Mouse (Mus musculus): ENCODE results near the gene Slc35e4. TPM values are rescaled to one million over a fixed set of nuclear protein-coding genes. Genes with fewer than 3 reads are reported as not detected.
"Not testable (repeated sequence)": the region's sequence is repeated elsewhere in the genome, so short reads cannot be mapped to it uniquely, and the experiment has no call there.

The Slc35e4 gene
- 10 to 100 TPM; 17.8 to 18.5 TPM for total RNA-seq (2021)
- long read RNA-seq, transcript Slc35e4-201 (2 exons, 3,059 nt), result major isoform, 33 of 34 reads
- long read RNA-seq, partial matches to known transcripts, result 0 of 34 reads
- long read RNA-seq, other reads (novel, unspliced or antisense), result 1 of 34 reads

DNA sequence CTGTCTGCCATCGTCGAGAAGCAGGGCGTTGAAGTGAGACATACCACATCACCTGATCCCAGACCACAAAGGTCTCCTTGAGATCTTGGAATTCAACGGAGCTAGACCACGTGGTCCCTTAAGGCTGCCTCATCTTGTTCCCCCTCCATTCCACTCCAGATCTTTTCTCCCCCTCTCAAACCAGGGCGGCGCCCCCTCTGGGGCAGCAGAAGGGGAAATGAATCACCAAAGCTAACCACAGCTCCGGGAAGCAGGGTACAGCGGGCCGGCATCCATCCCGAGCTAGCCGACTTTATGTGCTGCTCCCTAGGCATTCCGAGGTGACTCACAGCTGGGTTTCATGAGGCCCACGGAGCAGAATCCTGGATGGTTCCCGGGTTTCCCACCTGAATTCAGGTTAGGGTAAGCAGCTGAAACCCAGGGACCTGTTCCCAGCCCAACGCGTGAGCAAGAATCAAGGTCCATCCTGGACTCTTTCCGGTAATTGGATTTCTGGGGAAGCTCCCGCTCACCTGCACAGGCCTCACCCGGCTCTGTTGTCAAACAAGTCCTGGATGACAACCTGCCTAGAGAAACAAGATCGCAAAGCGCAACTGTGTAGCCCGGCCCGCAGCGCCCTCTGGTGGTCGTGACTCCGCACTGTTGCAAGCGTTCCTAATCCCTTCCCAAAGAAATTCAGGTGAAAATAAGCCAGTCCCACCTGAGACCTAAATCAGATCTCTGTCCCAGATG is at the start of gene Slc35e4:
Gene Slc35e4, minus strand, starts transcription at position 556 of the 732 bp plus-strand sequence.
- DNase-seq (ENCODE audit: low spot score in 2 of 2), result peak; percentile 68 to 85

DNA sequence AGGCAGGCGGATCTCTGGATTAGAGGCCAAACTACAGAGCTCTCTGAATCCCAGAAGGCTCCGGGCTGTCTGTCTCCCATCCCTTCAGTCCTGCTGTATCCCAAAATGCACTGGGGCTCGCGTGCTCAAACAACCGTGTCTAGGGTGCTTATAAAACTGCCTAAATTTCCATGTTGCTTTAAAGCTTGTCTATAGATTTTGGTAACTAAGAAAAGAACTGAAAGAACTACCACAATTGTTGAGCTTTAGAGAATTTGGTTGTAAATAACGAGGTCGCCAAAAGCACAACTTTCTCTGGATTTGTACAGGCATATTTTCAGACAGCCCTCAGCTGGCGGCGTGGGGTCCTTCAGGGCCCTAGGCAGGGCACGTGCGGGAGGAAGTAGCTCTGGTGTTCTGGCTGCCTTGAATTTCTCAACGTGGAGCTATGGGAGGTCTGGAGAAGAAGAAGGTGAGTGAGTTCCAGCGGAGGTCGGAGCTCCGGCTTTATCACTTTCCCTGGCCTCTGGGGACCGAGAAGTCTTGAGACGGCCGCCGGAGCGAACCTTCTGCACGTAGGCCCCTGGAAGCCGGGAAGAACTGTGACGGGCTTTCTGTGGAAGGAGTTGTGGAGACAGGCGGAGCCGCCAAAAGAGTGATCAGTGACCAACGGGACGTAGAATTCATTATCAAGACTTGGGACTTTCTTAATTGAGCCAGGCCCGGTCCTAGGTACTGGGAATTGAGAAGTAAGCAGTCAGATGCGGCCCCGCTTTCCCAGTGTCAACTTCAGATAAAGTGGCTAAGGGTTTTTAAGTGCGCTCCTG is 49.3 kb upstream of the Slc35e4 start, which contains the start of gene Pes1:
Gene Pes1, plus strand, starts transcription at position 366 of the 806 bp plus-strand sequence.
- peak; percentile 78 to 92 for DNase-seq (ENCODE audit: low spot score in 2 of 2)

DNA sequence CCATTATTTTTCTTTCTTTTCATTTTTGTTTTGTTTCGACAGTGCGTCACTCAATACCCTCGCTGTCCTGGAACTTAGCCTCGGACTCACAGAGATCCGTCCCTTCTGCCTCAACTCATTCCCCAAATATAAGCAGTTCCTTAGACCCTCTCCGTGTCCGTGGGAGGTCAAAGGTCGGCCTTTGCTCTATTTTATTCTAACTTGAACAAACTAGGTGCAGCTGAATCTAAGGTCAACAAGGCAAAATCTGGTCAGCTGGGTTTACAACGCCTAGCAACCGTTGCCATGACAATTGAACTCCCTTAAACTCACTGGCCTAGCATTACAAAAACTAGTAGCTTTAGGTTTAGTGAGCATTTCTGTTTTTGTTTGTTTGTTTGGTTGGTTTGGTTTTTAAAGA is 48.7 kb upstream of the Slc35e4 start:
- DNase-seq (ENCODE audit: low spot score in 2 of 2), result no peak

DNA sequence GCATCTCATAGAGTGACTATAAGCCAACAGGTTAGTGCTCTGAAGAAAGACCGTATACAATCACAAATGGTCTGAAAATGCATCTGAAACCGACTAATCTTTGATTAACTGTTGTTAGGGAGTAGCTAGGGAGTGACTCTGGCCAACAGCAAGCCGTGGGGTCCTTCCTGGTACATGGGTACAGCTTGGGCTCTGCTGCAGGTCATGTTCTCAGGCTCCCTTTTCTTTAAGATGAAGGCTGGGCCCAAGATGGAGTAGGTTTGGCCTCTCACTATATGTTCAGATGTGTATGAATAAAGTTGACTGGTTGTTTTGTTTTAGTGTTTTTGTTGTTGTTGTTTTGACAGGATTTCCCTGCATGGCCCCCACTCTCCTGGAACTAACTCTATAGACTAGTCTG is 47.3 kb upstream of the Slc35e4 start:
- DNase-seq (ENCODE audit: low spot score in 2 of 2), result no peak

DNA sequence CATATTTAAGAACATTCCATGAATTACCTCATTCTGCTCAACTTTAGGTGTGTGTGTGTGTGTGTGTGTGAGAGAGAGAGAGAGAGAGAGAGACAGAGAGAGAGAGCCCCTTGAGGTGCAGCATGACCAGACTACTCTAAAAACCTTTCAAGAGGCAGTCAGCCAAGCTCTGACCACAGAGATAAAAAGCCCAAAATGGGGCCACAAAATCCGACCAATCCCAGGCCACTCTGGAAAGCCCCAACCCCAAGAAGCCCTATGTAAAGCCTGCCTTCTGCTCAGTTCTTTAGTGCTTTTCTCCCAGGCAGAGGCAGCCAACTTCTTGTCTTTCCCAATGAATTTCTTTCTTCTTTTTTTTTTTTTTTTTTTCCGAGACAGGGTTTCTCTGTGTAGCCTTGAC is 46.4 kb upstream of the Slc35e4 start:
- DNase-seq (ENCODE audit: low spot score in 2 of 2), result no peak

DNA sequence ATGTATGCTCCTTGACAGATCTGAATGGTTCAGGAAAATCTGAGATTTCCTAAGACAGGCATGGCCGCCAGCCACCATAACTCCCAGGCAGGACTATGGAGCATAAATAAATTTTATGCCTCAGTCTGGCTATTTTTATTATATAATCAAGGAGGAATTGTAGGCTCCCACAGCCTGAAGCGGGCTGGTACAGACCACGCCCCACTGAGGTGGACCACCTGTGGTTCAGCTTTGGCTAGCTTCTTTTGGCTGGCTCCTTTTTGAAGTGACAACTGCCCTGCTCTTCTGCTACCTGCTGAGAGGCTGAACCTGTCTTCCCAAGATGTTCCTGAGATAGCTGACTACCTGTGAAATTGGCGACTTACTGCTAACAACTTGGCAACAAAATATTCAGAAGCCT is 40.9 kb upstream of the Slc35e4 start:
- not testable (repeated sequence) for DNase-seq (ENCODE audit: low spot score in 2 of 2)

DNA sequence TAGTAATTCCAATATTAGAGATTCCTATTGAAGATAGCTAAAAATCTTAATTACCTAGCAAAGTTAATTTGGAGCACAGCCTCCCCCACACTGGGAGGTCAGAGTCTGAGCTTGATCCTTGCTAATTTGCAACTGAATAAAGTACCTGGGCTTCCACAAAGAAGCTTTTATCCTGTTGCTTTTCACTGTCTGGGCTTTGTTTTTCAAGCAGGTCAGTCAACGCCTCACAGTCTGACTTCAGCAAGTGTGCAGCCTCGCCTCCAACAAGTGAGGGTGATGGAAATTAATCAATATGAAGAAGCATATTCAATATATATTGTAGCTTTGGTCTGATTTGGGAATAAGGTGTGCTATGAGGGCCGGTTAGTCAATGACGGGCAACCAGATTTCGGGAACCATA is 40.4 kb upstream of the Slc35e4 start:
- not testable (repeated sequence) for DNase-seq (ENCODE audit: low spot score in 2 of 2)

DNA sequence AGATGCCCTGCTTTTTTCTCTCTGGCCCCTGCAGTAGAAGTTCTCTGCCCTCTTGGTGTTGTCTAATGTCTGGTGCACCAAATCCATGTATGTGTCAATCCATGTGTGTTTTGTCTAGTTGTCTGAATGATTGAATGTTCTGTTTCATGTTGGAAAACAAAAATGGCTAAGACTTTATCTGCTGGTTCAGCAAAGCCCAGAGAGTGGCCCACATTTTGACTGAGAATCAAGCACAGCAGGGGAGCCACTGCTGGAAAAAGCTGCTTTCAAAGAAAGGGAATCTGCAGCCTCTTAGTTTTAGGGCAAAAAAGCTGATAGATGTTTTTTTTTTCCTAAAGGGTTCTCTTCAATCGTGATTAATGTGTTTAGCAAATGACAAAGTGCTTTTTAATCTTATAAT is 31.9 kb upstream of the Slc35e4 start:
- no peak for DNase-seq (ENCODE audit: low spot score in 2 of 2)

DNA sequence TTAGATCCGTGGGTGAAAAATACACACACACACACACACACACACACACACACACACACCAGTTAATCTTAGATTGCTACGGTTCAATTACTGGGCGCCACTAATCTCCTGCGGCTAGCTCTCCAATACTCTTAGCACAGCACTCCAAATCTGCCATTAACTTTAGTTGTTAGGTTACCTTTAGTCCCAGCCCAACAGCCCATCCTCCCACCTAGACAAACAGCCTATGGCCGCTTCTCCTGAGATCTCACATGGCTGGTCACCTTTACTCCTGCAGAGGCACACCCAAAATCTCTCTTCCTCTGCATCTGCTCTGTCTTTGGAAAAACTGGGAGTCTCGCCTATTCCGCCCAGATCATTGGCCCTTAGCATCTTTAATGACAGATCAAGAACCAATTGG is 26.9 kb upstream of the Slc35e4 start:
- no peak for DNase-seq (ENCODE audit: low spot score in 2 of 2)

DNA sequence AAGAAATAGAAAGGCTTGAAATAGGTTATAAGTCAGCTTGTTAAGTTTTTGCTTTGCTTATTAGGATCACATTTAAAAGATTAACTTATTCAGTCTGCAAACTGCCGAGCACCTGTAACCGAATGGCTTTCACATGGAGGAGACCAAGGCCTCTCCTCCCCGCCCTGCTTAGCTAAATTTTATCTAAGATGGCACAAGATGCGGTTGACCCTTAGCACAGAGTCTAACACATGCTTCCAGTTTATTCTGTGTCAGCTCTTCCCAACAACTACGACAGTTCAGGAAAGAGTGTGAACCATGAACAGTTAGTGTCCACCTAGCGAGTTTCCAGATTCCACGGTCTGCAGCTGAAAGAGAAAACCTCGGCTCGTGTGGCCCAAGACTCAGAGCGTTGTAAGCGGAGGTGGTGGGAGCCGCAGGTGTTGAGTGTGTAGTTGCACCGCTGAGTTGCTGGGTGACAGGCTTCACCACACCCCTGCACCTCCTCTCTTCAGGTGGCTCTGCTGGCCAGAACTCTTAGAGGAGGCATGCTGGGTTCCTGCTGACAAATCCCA is 22.9 kb upstream of the Slc35e4 start:
- DNase-seq (ENCODE audit: low spot score in 2 of 2), result no peak

DNA sequence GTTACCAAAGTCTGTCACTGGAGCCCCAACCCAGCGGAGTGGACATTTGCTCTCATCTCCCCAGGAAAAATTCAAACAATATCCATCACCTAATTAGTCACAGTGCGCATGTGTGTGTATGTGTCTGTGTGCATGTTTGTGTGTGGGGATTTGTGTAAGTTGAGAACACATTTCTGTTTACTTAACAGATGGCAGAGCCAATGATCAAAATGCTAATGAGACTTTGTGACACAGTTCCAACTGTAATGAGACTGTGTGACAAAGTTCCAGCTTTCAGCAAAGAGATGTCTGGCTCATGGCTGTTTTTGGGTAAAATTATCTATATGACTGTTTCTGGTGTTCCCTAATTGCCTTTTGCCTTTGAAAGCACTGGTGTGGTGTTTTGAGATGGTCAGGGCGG is 21.9 kb upstream of the Slc35e4 start:
- DNase-seq (ENCODE audit: low spot score in 2 of 2), result peak in 1 of 2 experiments; percentile 45

DNA sequence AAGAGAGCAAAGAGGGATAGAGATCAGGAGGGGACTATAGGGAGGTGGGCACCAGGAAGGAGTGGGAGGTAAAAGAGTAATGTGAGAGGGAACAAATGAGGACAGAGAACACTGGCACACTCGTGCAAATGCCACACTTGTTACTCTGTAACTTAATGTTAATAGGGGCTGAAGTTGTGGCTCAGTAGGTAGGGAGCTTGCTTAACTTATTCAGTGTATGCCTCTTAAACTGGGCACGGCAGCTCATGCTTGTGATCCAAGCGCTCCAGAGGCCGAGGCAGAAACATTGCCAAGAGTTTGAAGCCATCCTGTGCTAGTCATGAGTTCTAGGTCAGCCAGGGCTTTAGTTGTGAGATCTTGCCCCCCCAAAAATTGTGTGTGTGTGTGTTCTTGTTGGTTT is 20.7 kb upstream of the Slc35e4 start:
- no peak for DNase-seq (ENCODE audit: low spot score in 2 of 2)

DNA sequence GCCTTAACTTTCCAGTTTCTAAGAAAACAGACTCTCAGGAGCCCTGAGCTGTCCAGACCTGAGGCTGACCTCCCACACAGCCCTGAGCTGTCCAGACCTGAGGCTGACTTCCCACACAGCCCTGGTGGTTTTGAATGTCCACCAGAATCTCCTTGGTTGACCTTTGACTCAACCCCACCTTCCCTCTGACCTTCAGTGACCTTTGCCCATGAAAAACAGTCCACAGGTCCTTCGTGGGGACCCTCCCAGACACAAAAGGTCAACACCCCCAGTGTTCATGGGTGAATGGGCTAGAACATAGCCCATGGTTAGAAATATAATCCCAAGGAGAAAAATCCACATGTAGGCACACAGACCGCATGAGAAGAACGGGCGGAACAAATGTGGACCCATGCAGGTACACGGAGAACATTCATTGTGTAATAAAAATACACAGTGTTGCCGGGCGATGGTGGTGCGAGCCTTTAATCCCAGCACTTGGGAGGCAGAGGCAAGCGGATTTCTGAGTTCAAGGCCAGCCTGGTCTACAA is 19.4 kb upstream of the Slc35e4 start:
- DNase-seq (ENCODE audit: low spot score in 2 of 2), result no peak

DNA sequence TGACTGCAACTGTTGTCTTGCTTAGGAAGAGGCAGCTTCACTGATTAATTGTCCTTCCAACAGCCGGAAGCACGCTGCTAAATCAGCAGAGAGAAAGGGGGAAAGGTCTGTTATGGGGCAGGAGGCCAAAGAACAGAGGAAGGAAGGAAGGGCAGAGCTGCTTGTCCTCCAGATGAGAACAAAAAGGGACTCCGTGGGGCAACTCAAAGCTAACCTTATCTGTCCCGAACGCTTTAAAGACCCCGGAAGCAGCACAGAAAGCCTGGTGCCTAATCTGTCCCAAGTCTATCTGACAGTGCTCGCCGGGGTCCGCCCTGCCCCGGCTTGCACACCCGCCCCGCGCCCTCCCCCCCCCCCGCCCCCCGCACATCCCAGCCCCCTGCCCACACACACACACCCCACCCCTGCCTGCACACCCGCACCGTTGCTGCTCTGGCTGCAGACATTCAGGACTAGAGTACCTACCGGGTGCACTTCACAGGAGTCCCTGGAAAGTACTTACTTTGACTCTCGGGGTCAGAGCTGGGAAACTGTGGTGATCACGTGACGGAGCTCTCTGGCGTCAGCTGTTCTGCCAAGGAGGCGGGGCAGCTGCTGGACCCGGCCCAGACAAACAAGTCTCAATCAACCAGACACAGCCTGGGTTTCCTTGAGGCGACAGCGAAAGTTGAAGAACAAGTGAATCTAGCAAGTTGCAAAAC is 17.2 kb upstream of the Slc35e4 start, which contains the start of gene Tcn2:
Gene Tcn2, minus strand, starts transcription at position 649 of the 701 bp plus-strand sequence.
- DNase-seq (ENCODE audit: low spot score in 2 of 2), result peak in 1 of 2 experiments; percentile 75

DNA sequence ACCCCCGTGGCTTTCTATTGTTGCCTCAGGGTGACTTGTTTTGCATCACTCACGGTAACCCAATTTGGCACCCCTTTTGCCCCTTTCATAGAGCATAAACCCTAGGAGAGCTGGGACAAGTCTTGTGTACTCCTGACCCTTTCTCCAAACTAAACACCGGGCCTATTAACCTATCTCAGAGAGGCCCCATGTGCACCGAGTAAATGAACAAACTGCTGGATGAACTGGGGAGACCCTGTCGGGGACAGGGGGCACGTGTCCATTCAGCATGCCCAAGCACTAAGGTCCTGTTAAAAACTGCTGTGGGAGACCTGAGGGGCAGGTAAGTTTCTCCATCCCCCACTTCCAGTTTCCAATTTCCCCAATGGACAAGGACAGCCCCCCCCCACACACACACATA is 16.5 kb upstream of the Slc35e4 start:
- no peak for DNase-seq (ENCODE audit: low spot score in 2 of 2)

DNA sequence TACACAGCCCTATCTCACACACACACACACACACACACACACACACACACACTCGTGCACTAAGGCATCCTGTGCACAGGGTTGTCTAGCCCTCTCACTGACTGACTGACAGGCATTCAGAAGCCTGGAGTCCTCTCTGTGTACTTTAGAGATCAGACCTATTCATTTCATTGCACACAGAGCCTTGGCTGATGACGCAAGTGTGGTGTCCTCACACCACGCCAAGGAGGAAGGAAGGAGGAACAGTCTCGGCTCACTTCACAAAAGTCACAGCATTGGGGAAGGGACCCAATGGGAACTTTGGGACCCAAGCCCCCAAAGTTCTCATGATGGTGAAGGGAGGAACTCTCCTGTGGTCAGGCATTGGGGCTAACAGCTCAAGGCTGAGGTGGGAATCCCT is 15.6 kb upstream of the Slc35e4 start:
- DNase-seq (ENCODE audit: low spot score in 2 of 2), result no peak

DNA sequence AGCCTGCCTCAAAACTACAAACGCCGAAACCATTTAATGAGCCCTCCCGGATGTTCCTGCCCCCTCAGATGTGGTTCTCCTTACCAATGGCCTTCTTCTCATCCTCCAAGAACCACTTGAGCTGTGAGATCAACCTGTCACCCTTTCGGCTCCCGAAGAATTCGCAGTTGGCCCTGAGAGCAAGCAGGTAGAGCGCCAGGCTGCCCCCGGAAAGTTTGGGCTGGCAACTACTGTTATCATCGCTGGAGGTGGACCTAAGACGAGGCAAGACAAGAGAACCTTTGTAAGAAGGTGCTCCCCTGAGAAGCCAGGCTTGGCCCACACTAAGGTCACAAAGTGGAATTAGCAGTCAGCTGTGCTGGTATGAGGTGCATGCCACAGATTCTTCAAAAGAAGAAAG is 11.5 kb upstream of the Slc35e4 start:
- no peak for DNase-seq (ENCODE audit: low spot score in 2 of 2)

DNA sequence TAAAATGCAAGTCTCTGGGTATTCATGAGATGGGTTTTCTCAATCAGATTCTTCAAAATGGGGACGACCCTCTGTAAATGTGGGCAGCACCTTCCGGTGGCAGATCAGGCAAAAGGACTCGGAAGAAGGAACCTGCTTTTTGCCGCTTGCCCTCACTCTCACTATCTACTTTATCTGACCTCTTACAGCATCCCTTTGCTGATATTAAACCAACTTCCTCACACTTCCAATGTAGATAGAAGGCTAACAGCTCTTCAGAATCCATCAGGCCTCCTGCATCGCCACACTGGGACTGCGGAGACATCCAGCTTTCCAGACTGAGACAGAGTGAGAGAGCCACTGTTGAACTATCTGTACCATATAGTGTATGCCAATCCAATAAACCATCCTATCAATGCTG is 8.3 kb upstream of the Slc35e4 start:
- no peak for DNase-seq (ENCODE audit: low spot score in 2 of 2)

DNA sequence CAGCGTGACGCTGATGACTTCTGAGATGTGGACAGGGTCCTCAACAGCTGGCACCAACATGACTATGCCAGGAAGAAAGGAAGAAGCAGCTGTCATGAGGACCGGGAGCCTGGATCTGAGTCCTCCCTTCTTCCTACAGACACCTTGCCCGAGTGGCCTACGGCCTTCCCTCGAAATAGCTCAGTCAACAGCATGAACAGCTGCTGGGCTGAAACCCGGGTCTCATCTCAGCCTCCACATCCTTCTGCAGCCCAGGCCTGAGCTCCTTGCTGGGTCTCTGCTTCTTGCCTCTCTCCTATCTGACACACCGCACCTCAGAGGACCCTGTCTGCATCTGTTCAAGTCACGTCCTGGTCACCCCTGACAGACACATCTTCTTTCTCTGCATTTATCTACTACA is 7.7 kb upstream of the Slc35e4 start:
- no peak for DNase-seq (ENCODE audit: low spot score in 2 of 2)

DNA sequence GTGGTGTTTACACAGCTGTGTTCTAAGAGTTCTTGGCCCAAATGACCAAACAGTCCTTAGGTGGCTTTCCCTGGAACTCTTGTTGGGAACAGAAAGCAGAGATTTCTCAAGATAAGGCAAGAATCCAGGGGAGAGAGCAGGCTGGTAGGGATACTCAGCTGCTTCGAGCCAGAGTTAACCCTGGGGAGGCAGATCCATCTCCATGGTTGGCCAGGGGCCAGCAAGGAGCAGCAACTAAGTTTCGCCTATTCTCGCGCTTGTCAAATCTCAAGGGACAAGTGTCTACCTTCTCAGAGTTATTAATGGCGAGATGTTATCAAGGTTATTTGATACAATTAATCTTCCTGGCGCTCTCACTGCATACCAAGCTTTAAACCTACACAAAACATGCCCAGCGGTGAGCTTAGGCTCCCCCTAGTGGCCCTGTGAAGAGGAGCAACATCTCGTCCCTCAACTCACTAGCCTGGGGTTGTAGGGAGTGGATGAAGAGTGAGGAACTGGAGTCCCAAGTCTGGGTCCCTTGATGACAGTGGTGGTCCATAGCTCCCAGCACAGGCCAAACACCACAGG is 6.9 kb upstream of the Slc35e4 start:
- peak in 1 of 2 experiments; percentile 75 for DNase-seq (ENCODE audit: low spot score in 2 of 2)

DNA sequence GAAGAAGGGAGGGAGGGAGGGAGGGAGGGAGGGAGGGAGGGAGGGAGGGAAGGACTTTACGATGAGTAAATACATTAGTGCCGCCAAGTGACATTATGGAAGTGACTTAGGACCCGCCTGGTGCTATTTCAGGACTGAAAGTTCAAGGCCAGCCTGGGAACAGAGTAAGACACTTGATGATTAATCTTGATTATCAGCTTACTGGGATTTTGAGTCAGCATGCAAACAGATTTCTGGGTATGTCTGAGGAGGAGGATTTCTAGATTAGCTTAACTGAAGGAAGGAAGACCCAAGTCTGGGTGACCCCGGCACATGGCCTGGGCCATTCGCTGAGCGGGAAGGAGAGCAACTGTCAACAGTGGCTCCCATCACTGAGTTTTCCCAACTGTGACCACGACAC is 6.0 kb upstream of the Slc35e4 start:
- no peak for DNase-seq (ENCODE audit: low spot score in 2 of 2)

Data from layer of hippocampus, adult 18-20 months (tissue).